Mouse (Mus musculus) hematopoietic multipotent progenitor cell, adult 10-12 weeks (in vitro differentiated cells): ENCODE measurements around the gene Pxdn. TPM values are rescaled to one million over a fixed set of nuclear protein-coding genes. Genes with fewer than 3 reads are reported as not detected.

ENCODE experiments used
- polyA plus RNA-seq: library from polyadenylated mRNA; stranded (reverse); fragments of >175 nt; gene quantifications from 2 replicates; pipeline ENCODE4 v1.2.3, GENCODE M21; 2012; ENCODE audit warnings: low replicate concordance

The Pxdn gene
- 0.20 TPM in 1 of 2 replicates, not detected in the other for polyA plus RNA-seq

GRCm38 (mm10) chr12:29937308-29937707 lies at the start of gene Pxdn:
Gene Pxdn (plus strand): TSS chr12:29937608.

Other genes with a start within 250 kb of the Pxdn start
- gene Tpo, start 195.0 kb downstream of the Pxdn start, polyA plus RNA-seq, result not detected in 2 replicates